Mouse (Mus musculus) stomach, embryonic 15.5 days (tissue): ENCODE results near the gene Olfr317. TPM values are rescaled to one million over a fixed set of nuclear protein-coding genes. Genes with fewer than 3 reads are reported as not detected.
"Not testable (repeated sequence)": the region's sequence is repeated elsewhere in the genome, so short reads cannot be mapped to it uniquely, and the experiment has no call there.

Experiments
- ATAC-seq: fragments of 200-750 bp; cut with Nextera tagmentation; 2 replicates; pipeline ENCODE4 v1.8.0; 2017; ENCODE audit warnings: low read depth, moderate number of reproducible peaks, moderate TSS enrichment; ENCODE audit not compliant: insufficient read depth, low FRiP score
- H3K27ac ChIP-seq: fragments of 300-500 bp; sonication (generic); 2 replicates; pipeline ENCODE4 v1.5.1; 2015; ENCODE audit warnings: mild to moderate bottlenecking, inconsistent platforms
- H3K27me3 ChIP-seq: fragments of 300-500 bp; sonication (generic); replicated peaks from 2 replicates; pipeline ENCODE4 v1.6.1; 2015; ENCODE audit warnings: inconsistent platforms
- H3K36me3 ChIP-seq: fragments of 300-500 bp; sonication (generic); 2 replicates; pipeline ENCODE4 v1.6.1; 2015; ENCODE audit warnings: inconsistent platforms
- H3K4me1 ChIP-seq: fragments of 300-500 bp; sonication (generic); 2 replicates; pipeline ENCODE4 v1.6.1; 2015; ENCODE audit warnings: inconsistent platforms
- H3K4me2 ChIP-seq: fragments of 300-500 bp; sonication (generic); 2 replicates; pipeline ENCODE4 v1.6.1; 2015; ENCODE audit warnings: mild to moderate bottlenecking, inconsistent platforms
- H3K4me3 ChIP-seq: fragments of 300-500 bp; sonication (generic); replicated peaks from 2 replicates; pipeline ENCODE4 v1.5.1; 2015; ENCODE audit warnings: inconsistent platforms
- H3K9ac ChIP-seq: fragments of 300-500 bp; sonication (generic); 2 replicates; pipeline ENCODE4 v1.6.1; 2015; ENCODE audit warnings: inconsistent platforms
- H3K9me3 ChIP-seq: fragments of 300-500 bp; sonication (generic); 2 replicates; pipeline ENCODE4 v1.6.1; 2016; ENCODE audit warnings: inconsistent platforms
- WGBS: fragments of 180-500 bp; shearing (Covaris S2); methylation state at CpG from one replicate; pipeline ENCODE4 v1.1.7; 2015; 5-methylcytosine and 5-hydroxymethylcytosine counted together
- polyA plus RNA-seq: library from polyadenylated mRNA; unstranded; fragments of >200 nt; fragmentation: Nextera tagmentation; extraction: Ambion mirVana; gene quantifications from 2 replicates; pipeline ENCODE4 v1.2.1, GENCODE M21; 2015

Gene Olfr317
- polyA plus RNA-seq, 1 experiment from 2014 or later, result not detected

- WGBS, result 84% methylated on average over 7 of the region's 7 CpGs
- not testable (repeated sequence) for H3K36me3 ChIP-seq, H3K4me2 ChIP-seq, H3K4me1 ChIP-seq, H3K27ac ChIP-seq, H3K4me3 ChIP-seq, ATAC-seq, H3K9me3 ChIP-seq, H3K9ac ChIP-seq, H3K27me3 ChIP-seq
Observed at GRCm38 (mm10) chr11:58717723-58718122, 21.3 kb downstream of the Olfr317 start.

GRCm38 (mm10) chr11:58709086-58709485 lies 29.9 kb downstream of the Olfr317 start:
- no peaks in the 10 kb centered on the region for H3K27me3 ChIP-seq
- 81% methylated on average over 11 of the region's 11 CpGs for WGBS
- no peak overlapping the region for H3K4me3 ChIP-seq
- no peak for ATAC-seq
- no peaks in the 10 kb centered on the region for H3K9me3 ChIP-seq
- no peak overlapping the region for H3K27ac ChIP-seq
- no peak overlapping the region for H3K9ac ChIP-seq
- H3K4me1 ChIP-seq, result no peaks in the 10 kb centered on the region
- H3K4me2 ChIP-seq, result no peak overlapping the region
- no peaks in the 10 kb centered on the region for H3K36me3 ChIP-seq

- Histone ChIP-seq H3K27me3 (no peaks in the 10 kb centered on the region), H3K4me2 (no peak within 1 kb of the TSS), H3K9me3 (no peaks in the 10 kb centered on the region), H3K4me1 (no peaks in the 10 kb centered on the region), H3K9ac (no peak within 1 kb of the TSS), H3K36me3 (no peaks in the 10 kb centered on the region), H3K27ac (no peak within 1 kb of the TSS), H3K4me3 (no peak within 1 kb of the TSS)
- 85% methylated on average over 3 of the region's 3 CpGs for WGBS
- no peak for ATAC-seq
Observed at GRCm38 (mm10) chr11:58698862-58699261, 40.1 kb downstream of the Olfr317 start, which contains the start of gene Olfr319. Gene Olfr319 (plus strand): TSS chr11:58699162.

Other genes starting within 250 kb of the Olfr317 start
- gene Olfr332, start 246.7 kb downstream of the Olfr317 start, polyA plus RNA-seq, result not detected in 2 replicates
- gene Olfr331, start 236.6 kb downstream of the Olfr317 start, polyA plus RNA-seq, result not detected in 2 replicates
- gene Olfr330, start 204.4 kb downstream of the Olfr317 start, polyA plus RNA-seq, result not detected in 2 replicates
- not detected in 2 replicates for gene Olfr329-ps, start 192.8 kb downstream of the Olfr317 start, polyA plus RNA-seq
- 0.06 TPM in 1 of 2 replicates, not detected in the other for gene Olfr328, start 183.6 kb downstream of the Olfr317 start, polyA plus RNA-seq
- gene Olfr224, start 168.7 kb downstream of the Olfr317 start, polyA plus RNA-seq, result not detected in 2 replicates
- not detected in 2 replicates for gene Olfr325, start 161.5 kb downstream of the Olfr317 start, polyA plus RNA-seq
- gene Olfr324, start 144.1 kb downstream of the Olfr317 start, polyA plus RNA-seq, result not detected in 2 replicates
- gene 2210407C18Rik, start 123.1 kb downstream of the Olfr317 start, polyA plus RNA-seq, result 0.84 and 2.3 TPM in 2 replicates
- gene Olfr323, start 108.7 kb downstream of the Olfr317 start, polyA plus RNA-seq, result not detected in 2 replicates
- 0.45 and 1.2 TPM in 2 replicates for gene Trim58, start 98.7 kb downstream of the Olfr317 start, polyA plus RNA-seq
- gene Olfr322, start 80.4 kb downstream of the Olfr317 start, polyA plus RNA-seq, result not detected in 2 replicates
- gene Olfr320, start 58.1 kb downstream of the Olfr317 start, polyA plus RNA-seq, result not detected in 2 replicates
- not detected in 2 replicates for gene Olfr319, start 40.0 kb downstream of the Olfr317 start, polyA plus RNA-seq
- not detected in 2 replicates for gene Olfr318, start 15.2 kb downstream of the Olfr317 start, polyA plus RNA-seq
- gene Olfr316, start 13.5 kb upstream of the Olfr317 start, polyA plus RNA-seq, result not detected in 2 replicates
- not detected in 2 replicates for gene Olfr315, start 34.0 kb upstream of the Olfr317 start, polyA plus RNA-seq
- not detected in 2 replicates for gene Olfr314, start 43.7 kb upstream of the Olfr317 start, polyA plus RNA-seq
- 9.6 and 14.0 TPM in 2 replicates for gene Fam183b, start 62.7 kb upstream of the Olfr317 start, polyA plus RNA-seq
- not detected in 2 replicates for gene Olfr313, start 75.8 kb upstream of the Olfr317 start, polyA plus RNA-seq
- not detected in 2 replicates for gene Olfr312, start 90.0 kb upstream of the Olfr317 start, polyA plus RNA-seq
- not detected in 2 replicates for gene Olfr311, start 100.0 kb upstream of the Olfr317 start, polyA plus RNA-seq
- gene Gm12258, start 107.9 kb upstream of the Olfr317 start, polyA plus RNA-seq, result 8.2 and 8.5 TPM in 2 replicates
- gene 2810021J22Rik, start 128.0 kb upstream of the Olfr317 start, polyA plus RNA-seq, result 6.7 and 6.8 TPM in 2 replicates
- 4.6 and 5.6 TPM in 2 replicates for gene Zfp39, start 165.0 kb upstream of the Olfr317 start, polyA plus RNA-seq
- gene Btnl10, start 178.7 kb upstream of the Olfr317 start, polyA plus RNA-seq, result 0.59 and 0.95 TPM in 2 replicates
- gene Rnf187, start 199.7 kb upstream of the Olfr317 start, polyA plus RNA-seq, result 229 and 235 TPM in 2 replicates
- 42.0 and 45.8 TPM in 2 replicates for gene Hist3h2ba, start 209.7 kb upstream of the Olfr317 start, polyA plus RNA-seq
- gene Hist3h2a, start 215.5 kb upstream of the Olfr317 start, polyA plus RNA-seq, result 29.6 and 32.2 TPM in 2 replicates
- 0.19 and 0.28 TPM in 2 replicates for gene Trim17, start 215.5 kb upstream of the Olfr317 start, polyA plus RNA-seq
- 17.9 and 19.1 TPM in 2 replicates for gene Trim11, start 238.9 kb upstream of the Olfr317 start, polyA plus RNA-seq